Mouse (Mus musculus): ENCODE results near the gene Fbxl2. TPM values are rescaled to one million over a fixed set of nuclear protein-coding genes. Genes with fewer than 3 reads are reported as not detected.

The Fbxl2 gene
- polyA plus RNA-seq, 1 experiment from 2014 or later = 9.0 TPM

GRCm38 (mm10) chr9:113982451-113982850 is 63.5 kb downstream of the Fbxl2 start:
- DNase-seq (ENCODE audit: low spot score) = no peak
- Histone ChIP-seq H3K4me1 (ENCODE audit: control insufficient read depth, insufficient read depth, low read length) (no peaks in the 10 kb centered on the region), H3K4me2 (ENCODE audit: low read depth) (no peak overlapping the region), H3K27ac (ENCODE audit: low read depth, low read length) (no peak overlapping the region), H3K9me3 (ENCODE audit: control insufficient read depth, low read length) (no peaks in the 10 kb centered on the region), H3K9ac (ENCODE audit: low read length) (no peak overlapping the region), H3K36me3 (ENCODE audit: control insufficient read depth, insufficient read depth, low read length) (no peaks in the 10 kb centered on the region; the same call in 1 of the 2 replicates), H3K27me3 (ENCODE audit: control insufficient read depth, insufficient read depth, low read length) (no peaks in the 10 kb centered on the region), H3K4me3 (ENCODE audit: low read depth, low read length) (no peak overlapping the region)
- ATAC-seq (ENCODE audit: insufficient read depth, low FRiP score, low TSS enrichment) = no peak
- 93% methylated on average over 2 of the region's 2 CpGs for WGBS

- Histone ChIP-seq H3K9ac (ENCODE audit: low read length) (no peak overlapping the region), H3K9me3 (ENCODE audit: control insufficient read depth, low read length) (no peaks in the 10 kb centered on the region), H3K36me3 (ENCODE audit: control insufficient read depth, insufficient read depth, low read length) (peaks cover 5% of the 10 kb centered on the region; the same call in 1 of the 2 replicates), H3K4me3 (ENCODE audit: low read depth, low read length) (no peak overlapping the region), H3K4me2 (ENCODE audit: low read depth) (no peak overlapping the region), H3K27ac (ENCODE audit: low read depth, low read length) (no peak overlapping the region), H3K4me1 (ENCODE audit: control insufficient read depth, insufficient read depth, low read length) (no peaks in the 10 kb centered on the region), H3K27me3 (ENCODE audit: control insufficient read depth, insufficient read depth, low read length) (no peaks in the 10 kb centered on the region)
- no peak for DNase-seq (ENCODE audit: low spot score)
- no peak; the same call in 1 of the 2 replicates for ATAC-seq (ENCODE audit: insufficient read depth, low FRiP score, low TSS enrichment)
- WGBS = 72% methylated on average over 16 of the region's 16 CpGs
These were observed 64.7 kb downstream of the Fbxl2 start for GRCm38 (mm10) chr9:113981099-113981880.

- no peak overlapping the region for H3K4me3 ChIP-seq (ENCODE audit: low read depth, low read length)
- DNase-seq (ENCODE audit: low spot score) = no peak
- H3K9me3 ChIP-seq (ENCODE audit: control insufficient read depth, low read length) = no peaks in the 10 kb centered on the region
- H3K27ac ChIP-seq (ENCODE audit: low read depth, low read length) = no peak overlapping the region
- H3K27me3 ChIP-seq (ENCODE audit: control insufficient read depth, insufficient read depth, low read length) = no peaks in the 10 kb centered on the region
- ATAC-seq (ENCODE audit: insufficient read depth, low FRiP score, low TSS enrichment) = no peak
- no peaks in the 10 kb centered on the region for H3K4me1 ChIP-seq (ENCODE audit: control insufficient read depth, insufficient read depth, low read length)
- H3K9ac ChIP-seq (ENCODE audit: low read length) = no peak overlapping the region
- H3K4me2 ChIP-seq (ENCODE audit: low read depth) = no peak overlapping the region
- peaks cover 11% of the 10 kb centered on the region for H3K36me3 ChIP-seq (ENCODE audit: control insufficient read depth, insufficient read depth, low read length)
- WGBS = 88% methylated on average over 13 of the region's 13 CpGs
These were observed 66.6 kb downstream of the Fbxl2 start for GRCm38 (mm10) chr9:113979356-113979755.

- WGBS = 87% methylated on average over 7 of the region's 7 CpGs
- Histone ChIP-seq H3K36me3 (ENCODE audit: control insufficient read depth, insufficient read depth, low read length) (peaks cover 13% of the 10 kb centered on the region), H3K27me3 (ENCODE audit: control insufficient read depth, insufficient read depth, low read length) (no peaks in the 10 kb centered on the region), H3K9me3 (ENCODE audit: control insufficient read depth, low read length) (no peaks in the 10 kb centered on the region), H3K4me3 (ENCODE audit: low read depth, low read length) (no peak overlapping the region), H3K9ac (ENCODE audit: low read length) (no peak overlapping the region), H3K4me2 (ENCODE audit: low read depth) (no peak overlapping the region), H3K4me1 (ENCODE audit: control insufficient read depth, insufficient read depth, low read length) (no peaks in the 10 kb centered on the region), H3K27ac (ENCODE audit: low read depth, low read length) (no peak overlapping the region)
- ATAC-seq (ENCODE audit: insufficient read depth, low FRiP score, low TSS enrichment) = no peak
- DNase-seq (ENCODE audit: low spot score) = no peak
These were observed 67.3 kb downstream of the Fbxl2 start for GRCm38 (mm10) chr9:113978656-113979055.

GRCm38 (mm10) chr9:113977225-113977840 is 68.7 kb downstream of the Fbxl2 start:
- no peak for DNase-seq (ENCODE audit: low spot score)
- Histone ChIP-seq H3K27ac (ENCODE audit: low read depth, low read length) (no peak overlapping the region), H3K4me2 (ENCODE audit: low read depth) (no peak overlapping the region), H3K9me3 (ENCODE audit: control insufficient read depth, low read length) (no peaks in the 10 kb centered on the region), H3K4me3 (ENCODE audit: low read depth, low read length) (no peak overlapping the region), H3K36me3 (ENCODE audit: control insufficient read depth, insufficient read depth, low read length) (peaks cover 13% of the 10 kb centered on the region), H3K9ac (ENCODE audit: low read length) (no peak overlapping the region), H3K4me1 (ENCODE audit: control insufficient read depth, insufficient read depth, low read length) (no peaks in the 10 kb centered on the region), H3K27me3 (ENCODE audit: control insufficient read depth, insufficient read depth, low read length) (no peaks in the 10 kb centered on the region)
- 89% methylated on average over 11 of the region's 11 CpGs for WGBS
- ATAC-seq (ENCODE audit: insufficient read depth, low FRiP score, low TSS enrichment) = no peak

GRCm38 (mm10) chr9:113976264-113976663 is 69.7 kb downstream of the Fbxl2 start:
- ATAC-seq (ENCODE audit: insufficient read depth, low FRiP score, low TSS enrichment) (no peak), DNase-seq (ENCODE audit: low spot score) (no peak)
- Histone ChIP-seq H3K27me3 (ENCODE audit: control insufficient read depth, insufficient read depth, low read length) (no peaks in the 10 kb centered on the region), H3K9me3 (ENCODE audit: control insufficient read depth, low read length) (no peaks in the 10 kb centered on the region), H3K27ac (ENCODE audit: low read depth, low read length) (no peak overlapping the region), H3K9ac (ENCODE audit: low read length) (no peak overlapping the region), H3K4me1 (ENCODE audit: control insufficient read depth, insufficient read depth, low read length) (no peaks in the 10 kb centered on the region), H3K4me2 (ENCODE audit: low read depth) (no peak overlapping the region), H3K36me3 (ENCODE audit: control insufficient read depth, insufficient read depth, low read length) (peaks cover 14% of the 10 kb centered on the region), H3K4me3 (ENCODE audit: low read depth, low read length) (no peak overlapping the region)
- WGBS = 92% methylated on average over 10 of the region's 10 CpGs

- Histone ChIP-seq H3K36me3 (ENCODE audit: control insufficient read depth, insufficient read depth, low read length) (peaks cover 17% of the 10 kb centered on the region), H3K4me1 (ENCODE audit: control insufficient read depth, insufficient read depth, low read length) (no peaks in the 10 kb centered on the region), H3K27ac (ENCODE audit: low read depth, low read length) (no peak overlapping the region), H3K4me3 (ENCODE audit: low read depth, low read length) (no peak overlapping the region), H3K9me3 (ENCODE audit: control insufficient read depth, low read length) (no peaks in the 10 kb centered on the region), H3K4me2 (ENCODE audit: low read depth) (no peak overlapping the region), H3K9ac (ENCODE audit: low read length) (no peak overlapping the region), H3K27me3 (ENCODE audit: control insufficient read depth, insufficient read depth, low read length) (no peaks in the 10 kb centered on the region)
- WGBS = 84% methylated on average over 7 of the region's 7 CpGs
- DNase-seq (ENCODE audit: low spot score) (no peak), ATAC-seq (ENCODE audit: insufficient read depth, low FRiP score, low TSS enrichment) (no peak)
These were observed 70.5 kb downstream of the Fbxl2 start for GRCm38 (mm10) chr9:113975442-113975841.

GRCm38 (mm10) chr9:113974945-113975344 is 71.0 kb downstream of the Fbxl2 start:
- no peak overlapping the region for H3K4me2 ChIP-seq (ENCODE audit: low read depth)

GRCm38 (mm10) chr9:113973857-113974256 is 72.1 kb downstream of the Fbxl2 start:
- ATAC-seq (ENCODE audit: insufficient read depth, low FRiP score, low TSS enrichment) = no peak
- 82% methylated on average over 4 of the region's 4 CpGs for WGBS
- peaks cover 19% of the 10 kb centered on the region for H3K36me3 ChIP-seq (ENCODE audit: control insufficient read depth, insufficient read depth, low read length)

More at GRCm38 (mm10) chr9:113974945-113975344, 71.0 kb downstream of the Fbxl2 start:
- Histone ChIP-seq H3K27me3 (ENCODE audit: control insufficient read depth, insufficient read depth, low read length) (no peaks in the 10 kb centered on the region), H3K4me3 (ENCODE audit: low read depth, low read length) (no peak overlapping the region), H3K27ac (ENCODE audit: low read depth, low read length) (no peak overlapping the region), H3K9me3 (ENCODE audit: control insufficient read depth, low read length) (no peaks in the 10 kb centered on the region), H3K9ac (ENCODE audit: low read length) (no peak overlapping the region), H3K4me1 (ENCODE audit: control insufficient read depth, insufficient read depth, low read length) (no peaks in the 10 kb centered on the region), H3K36me3 (ENCODE audit: control insufficient read depth, insufficient read depth, low read length) (peaks cover 18% of the 10 kb centered on the region)
- 95% methylated on average over 4 of the region's 4 CpGs for WGBS
- DNase-seq (ENCODE audit: low spot score) = no peak
- no peak for ATAC-seq (ENCODE audit: insufficient read depth, low FRiP score, low TSS enrichment)

More at GRCm38 (mm10) chr9:113973857-113974256, 72.1 kb downstream of the Fbxl2 start:
- Histone ChIP-seq H3K27me3 (ENCODE audit: control insufficient read depth, insufficient read depth, low read length) (no peaks in the 10 kb centered on the region), H3K4me1 (ENCODE audit: control insufficient read depth, insufficient read depth, low read length) (no peaks in the 10 kb centered on the region), H3K4me3 (ENCODE audit: low read depth, low read length) (no peak overlapping the region), H3K4me2 (ENCODE audit: low read depth) (no peak overlapping the region), H3K27ac (ENCODE audit: low read depth, low read length) (no peak overlapping the region), H3K9me3 (ENCODE audit: control insufficient read depth, low read length) (no peaks in the 10 kb centered on the region), H3K9ac (ENCODE audit: low read length) (no peak overlapping the region)
- DNase-seq (ENCODE audit: low spot score) = no peak
